Mouse (Mus musculus) erythroblast, embryonic 14.5 days (primary cell): Measurements from ENCODE around the gene Atp13a5.

Source experiments
- GATA1 ChIP-seq: IDR thresholded peaks from 2 replicates; pipeline ENCODE4 v1.6.1; 2012; ENCODE audit warnings: low read length, inconsistent platforms, mixed read lengths
- TAL1 ChIP-seq: IDR thresholded peaks from 3 replicates; pipeline ENCODE4 v1.6.1; 2012; ENCODE audit warnings: low read length, inconsistent platforms, mixed read lengths

GRCm38 (mm10) chr16:29325233-29325919 lies 53.2 kb downstream of the Atp13a5 start:
- no peak for TF ChIP-seq GATA1
- no peak for TF ChIP-seq TAL1
